Mouse (Mus musculus) midbrain, postnatal 0 days (tissue): Measurements from ENCODE around the gene Ssxb9. TPM values are rescaled to one million over a fixed set of nuclear protein-coding genes. Genes with fewer than 3 reads are reported as not detected.
"Not testable (repeated sequence)": the region's sequence is repeated elsewhere in the genome, so short reads cannot be mapped to it uniquely, and the experiment has no call there.

Experiments
- ATAC-seq: fragments of 200-750 bp; cut with Nextera tagmentation; 2 replicates; pipeline ENCODE4 v1.8.0; 2017; ENCODE audit warnings: moderate number of reproducible peaks, mild to moderate bottlenecking, moderate TSS enrichment, moderate library complexity; ENCODE audit not compliant: low FRiP score
- DNase-seq: peaks from one replicate; pipeline ENCODE4 v3.0.0-alpha.2; 2015; ENCODE audit warnings: low spot score
- H3K27ac ChIP-seq: fragments of 300-500 bp; sonication (generic); 2 replicates; pipeline ENCODE4 v1.5.1; 2014; ENCODE audit warnings: low read depth, mild to moderate bottlenecking, low read length, mixed read lengths
- H3K27me3 ChIP-seq: fragments of 300-500 bp; sonication (generic); 2 replicates; pipeline ENCODE4 v1.6.1; 2014; ENCODE audit warnings: low read length, control low read depth, mixed read lengths; ENCODE audit not compliant: insufficient read depth
- H3K36me3 ChIP-seq: fragments of 300-500 bp; sonication (generic); 2 replicates; pipeline ENCODE4 v1.6.1; 2014; ENCODE audit warnings: low read length, control low read depth, mixed read lengths; ENCODE audit not compliant: insufficient read depth
- H3K4me1 ChIP-seq: fragments of 300-500 bp; sonication (generic); 2 replicates; pipeline ENCODE4 v1.6.1; 2014; ENCODE audit warnings: mild to moderate bottlenecking, control low read depth, antibody characterized with exemption, low read length, mixed read lengths; ENCODE audit not compliant: insufficient read depth
- H3K4me2 ChIP-seq: fragments of 300-500 bp; sonication (generic); 2 replicates; pipeline ENCODE4 v1.6.1; 2014; ENCODE audit warnings: low read depth, mild to moderate bottlenecking, low read length, mixed read lengths; ENCODE audit not compliant: poor library complexity, severe bottlenecking
- H3K4me3 ChIP-seq: fragments of 300-500 bp; sonication (generic); 2 replicates; pipeline ENCODE4 v1.5.1; 2014; ENCODE audit warnings: low read depth, mild to moderate bottlenecking, low read length, moderate library complexity
- H3K9ac ChIP-seq: fragments of 300-500 bp; sonication (generic); replicated peaks from 2 replicates; pipeline ENCODE4 v1.6.1; 2014; ENCODE audit warnings: mild to moderate bottlenecking, low read length, moderate library complexity, mixed read lengths; ENCODE audit not compliant: poor library complexity, severe bottlenecking
- H3K9me3 ChIP-seq: fragments of 300-500 bp; sonication (generic); 2 replicates; pipeline ENCODE4 v1.6.1; 2016; ENCODE audit warnings: low read length, control low read depth
- CTCF ChIP-seq: IDR thresholded peaks from 2 replicates; pipeline ENCODE4 v1.5.1; 2016; ENCODE audit warnings: antibody characterized with exemption, mild to moderate bottlenecking
- WGBS: fragments of 180-500 bp; shearing (Covaris S2); extraction: QIAGEN DNeasy Blood & Tissue Kit; methylation state at CpG from one replicate; pipeline ENCODE4 v1.1.7; 2014; 5-methylcytosine and 5-hydroxymethylcytosine counted together
- polyA plus RNA-seq: library from polyadenylated mRNA; unstranded; fragments of >200 nt; fragmentation: Nextera tagmentation; extraction: Ambion mirVana; gene quantifications from 2 replicates; pipeline ENCODE4 v1.2.1, GENCODE M21; 2015
- total RNA-seq: library from RNA; depleted of rRNA; stranded (reverse); fragments of >200 nt; gene quantifications from 2 replicates; pipeline ENCODE4 v1.2.3, GENCODE M21; 2014; rRNA removed

Ssxb9 gene
- total RNA-seq = not detected in 2 replicates
- polyA plus RNA-seq = not detected in 2 replicates

GRCm38 (mm10) chrX:8366678-8367077 is at the start of gene Ssxb9:
Gene Ssxb9, plus strand, starts transcription at chrX:8366978.
- ATAC-seq, H3K4me2 ChIP-seq, H3K9ac ChIP-seq, H3K4me3 ChIP-seq, H3K27me3 ChIP-seq, H3K4me1 ChIP-seq, H3K27ac ChIP-seq, H3K9me3 ChIP-seq, H3K36me3 ChIP-seq, DNase-seq: not testable (repeated sequence)
- 28% methylated on average over 1 of the region's 1 CpGs for WGBS

GRCm38 (mm10) chrX:8327124-8327523 is 39.7 kb upstream of the Ssxb9 start, which contains the start of gene Ssxb10:
Gene Ssxb10, plus strand, starts transcription at chrX:8327424.
- Histone ChIP-seq H3K4me3 (no peak within 1 kb of the TSS), H3K27me3 (no peaks in the 10 kb centered on the region), H3K27ac (no peak within 1 kb of the TSS), H3K4me1 (no peaks in the 10 kb centered on the region), H3K4me2 (no peak within 1 kb of the TSS), H3K36me3 (no peaks in the 10 kb centered on the region), H3K9ac (no peak within 1 kb of the TSS), H3K9me3 (0 out of 2 replicates have a peak, but pooled peaks cover 5% of the 10 kb centered on the region)
- TF ChIP-seq CTCF = no peak
- DNase-seq (no peak), ATAC-seq (no peak)
- WGBS = 50% methylated on average over 2 of the region's 2 CpGs

GRCm38 (mm10) chrX:8413005-8413404 is 46.2 kb downstream of the Ssxb9 start, which contains the start of gene Ssxb1:
Gene Ssxb1, plus strand, starts transcription at chrX:8413305.
- not testable (repeated sequence) for DNase-seq, H3K9me3 ChIP-seq, ATAC-seq, H3K27ac ChIP-seq, H3K4me1 ChIP-seq, H3K9ac ChIP-seq, H3K4me2 ChIP-seq, H3K27me3 ChIP-seq, H3K4me3 ChIP-seq, H3K36me3 ChIP-seq
- 24% methylated on average over 1 of the region's 1 CpGs for WGBS

Other genes with a start within 250 kb of the Ssxb9 start
- gene Wdr13, start 234.1 kb upstream of the Ssxb9 start, total RNA-seq = 324 and 337 TPM in 2 replicates
- gene Wdr13, start 234.1 kb upstream of the Ssxb9 start, polyA plus RNA-seq = 59.9 and 60.4 TPM in 2 replicates
- 371 and 394 TPM in 2 replicates for gene Rbm3, start 221.1 kb upstream of the Ssxb9 start, total RNA-seq
- 429 and 432 TPM in 2 replicates for gene Rbm3, start 221.1 kb upstream of the Ssxb9 start, polyA plus RNA-seq
- 21.2 and 24.7 TPM in 2 replicates for gene Tbc1d25, start 190.8 kb upstream of the Ssxb9 start, total RNA-seq
- gene Tbc1d25, start 190.8 kb upstream of the Ssxb9 start, polyA plus RNA-seq = 17.6 and 20.7 TPM in 2 replicates
- 24.7 and 26.6 TPM in 2 replicates for gene Ebp, start 173.5 kb upstream of the Ssxb9 start, total RNA-seq
- 22.9 and 26.9 TPM in 2 replicates for gene Ebp, start 173.5 kb upstream of the Ssxb9 start, polyA plus RNA-seq
- gene Porcn, start 160.5 kb upstream of the Ssxb9 start, total RNA-seq = 59.9 and 68.0 TPM in 2 replicates
- gene Porcn, start 160.5 kb upstream of the Ssxb9 start, polyA plus RNA-seq = 42.3 and 44.4 TPM in 2 replicates
- gene Ftsj1, start 114.6 kb upstream of the Ssxb9 start, total RNA-seq = 39.6 and 39.9 TPM in 2 replicates
- 35.4 and 39.9 TPM in 2 replicates for gene Ftsj1, start 114.6 kb upstream of the Ssxb9 start, polyA plus RNA-seq
- gene Slc38a5, start 95.8 kb upstream of the Ssxb9 start, total RNA-seq = 14.4 and 22.4 TPM in 2 replicates
- gene Slc38a5, start 95.8 kb upstream of the Ssxb9 start, polyA plus RNA-seq = 17.1 and 17.5 TPM in 2 replicates
- gene Ssxb10, start 39.6 kb upstream of the Ssxb9 start, total RNA-seq = not detected in 2 replicates
- not detected in 2 replicates for gene Ssxb10, start 39.6 kb upstream of the Ssxb9 start, polyA plus RNA-seq
- gene Ssxb1, start 46.3 kb downstream of the Ssxb9 start, total RNA-seq = not detected in 2 replicates
- gene Ssxb1, start 46.3 kb downstream of the Ssxb9 start, polyA plus RNA-seq = not detected in 2 replicates
- not detected in 2 replicates for gene Ssxb2, start 94.7 kb downstream of the Ssxb9 start, total RNA-seq
- not detected in 2 replicates for gene Ssxb2, start 94.7 kb downstream of the Ssxb9 start, polyA plus RNA-seq
- gene Gm14459, start 158.0 kb downstream of the Ssxb9 start, total RNA-seq = not detected in 2 replicates
- gene Gm14459, start 158.0 kb downstream of the Ssxb9 start, polyA plus RNA-seq = not detected in 2 replicates
- gene Ssxb6, start 181.3 kb downstream of the Ssxb9 start, total RNA-seq = not detected in 2 replicates
- gene Ssxb6, start 181.3 kb downstream of the Ssxb9 start, polyA plus RNA-seq = not detected in 2 replicates
- gene Ssxb3, start 224.8 kb downstream of the Ssxb9 start, total RNA-seq = not detected in 2 replicates
- not detected in 2 replicates for gene Ssxb3, start 224.8 kb downstream of the Ssxb9 start, polyA plus RNA-seq